24 mouse cellular contexts compared by ENCODE assay signal in the genomic region with DNA sequence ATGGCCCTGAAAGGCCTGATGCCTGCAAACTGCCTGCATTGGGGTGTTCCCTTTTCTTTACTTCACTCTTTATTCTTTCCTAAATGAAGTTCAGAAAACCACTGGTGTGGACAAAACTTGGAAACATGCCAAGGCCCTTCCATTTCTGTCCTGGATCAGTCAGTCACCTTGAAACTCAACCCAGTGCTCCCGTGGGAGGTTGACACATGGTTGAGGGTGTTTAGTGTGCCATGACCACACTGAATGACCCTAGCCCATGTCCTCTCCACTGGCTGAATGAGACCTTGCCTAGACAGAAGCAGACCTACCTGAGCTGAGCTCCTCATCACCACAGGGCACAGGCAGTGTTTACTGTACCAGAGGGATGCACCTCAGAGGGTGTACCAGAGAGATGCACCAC.
A peak's percentile ranks its signal among the peaks of the same experiment; 100 is the strongest.
DNase-seq lines count a peak whose midpoint lies in the region; ATAC-seq and TF ChIP-seq lines count a peak whose summit lies in the region.
"Had no signal": no experiment of that assay in that cellular context is flagged by ENCODE, and none has a peak within 500 bp of the region (broad histone marks: within the 10 kb centered on the region; RNA-seq: fewer than 3 reads in every experiment).

No protein-coding gene starts in this region.

- no peak for TF ChIP-seq EP300 in stomach, postnatal 0 days (optimal IDR thresholded peaks at IDR 0.05)

- H3K36me3 ChIP-seq in hindbrain, postnatal 0 days (ENCODE audit: insufficient read depth, low read length), result no peaks in the 10 kb centered on the region
- no peaks in the 10 kb centered on the region for H3K36me3 ChIP-seq in hindbrain, embryonic 11.5 days (ENCODE audit: control insufficient read depth, insufficient read depth, low read length)
- H3K36me3 ChIP-seq in stomach, embryonic 15.5 days, result no peaks in the 10 kb centered on the region
- H3K36me3 ChIP-seq in stomach, postnatal 0 days (ENCODE audit: control insufficient read depth, insufficient read depth, low read length), result no peaks in the 10 kb centered on the region
- H3K36me3 ChIP-seq: embryonic facial prominence, embryonic 10.5 days; hindbrain, embryonic 13.5 days; limb, embryonic 15.5 days; lung, embryonic 15.5 days had no signal

- H3K9me3 ChIP-seq in hindbrain, postnatal 0 days (ENCODE audit: low read length), result no peaks in the 10 kb centered on the region
- no peaks in the 10 kb centered on the region for H3K9me3 ChIP-seq in hindbrain, embryonic 11.5 days (ENCODE audit: control insufficient read depth, low read length)
- no peaks in the 10 kb centered on the region for H3K9me3 ChIP-seq in stomach, embryonic 15.5 days
- H3K9me3 ChIP-seq in stomach, postnatal 0 days (ENCODE audit: control insufficient read depth, low read length), result no peaks in the 10 kb centered on the region
- H3K9me3 ChIP-seq: embryonic facial prominence, embryonic 10.5 days; hindbrain, embryonic 13.5 days; limb, embryonic 15.5 days; lung, embryonic 15.5 days had no signal

- TF ChIP-seq CTCF in hindbrain, postnatal 0 days (IDR thresholded peaks at IDR 0.05; ENCODE audit: low read depth), result no peak
- TF ChIP-seq CTCF in stomach, postnatal 0 days (IDR thresholded peaks at IDR 0.05; ENCODE audit: low read depth), result no peak

- 24% methylated on average over 1 of the region's 1 CpGs for WGBS in hindbrain, postnatal 0 days
- WGBS in hindbrain, embryonic 11.5 days, result 54% methylated on average over 1 of the region's 1 CpGs
- 35% methylated on average over 1 of the region's 1 CpGs for WGBS in stomach, embryonic 15.5 days
- 27% methylated on average over 1 of the region's 1 CpGs for WGBS in stomach, postnatal 0 days

- H3K4me1 ChIP-seq in hindbrain, postnatal 0 days (ENCODE audit: insufficient read depth, low read length), result no peaks in the 10 kb centered on the region; the same call in 1 of the 2 replicates
- H3K4me1 ChIP-seq in hindbrain, embryonic 11.5 days (replicated peaks; ENCODE audit: control insufficient read depth, insufficient read depth, low read length), result no peaks in the 10 kb centered on the region
- H3K4me1 ChIP-seq in stomach, embryonic 15.5 days, result no peaks in the 10 kb centered on the region
- no peaks in the 10 kb centered on the region for H3K4me1 ChIP-seq in stomach, postnatal 0 days (replicated peaks; ENCODE audit: control insufficient read depth, insufficient read depth)
- H3K4me1 ChIP-seq: embryonic facial prominence, embryonic 10.5 days; limb, embryonic 15.5 days; lung, embryonic 15.5 days had no signal

- no peak overlapping the region for H3K4me3 ChIP-seq in hindbrain, postnatal 0 days (ENCODE audit: low read length)
- no peak overlapping the region for H3K4me3 ChIP-seq in hindbrain, embryonic 11.5 days (ENCODE audit: low read depth, low read length)
- H3K4me3 ChIP-seq in stomach, embryonic 15.5 days (replicated peaks), result no peak overlapping the region
- H3K4me3 ChIP-seq in stomach, postnatal 0 days (ENCODE audit: low read depth, low read length), result no peak overlapping the region
- H3K4me3 ChIP-seq: embryonic facial prominence, embryonic 10.5 days; heart, adult 2 months; hindbrain, embryonic 13.5 days; left cerebral cortex, adult 2 months; limb, embryonic 15.5 days; lung, embryonic 15.5 days had no signal

- no peak for ATAC-seq in hindbrain, postnatal 0 days
- ATAC-seq in hindbrain, embryonic 11.5 days (ENCODE audit: low FRiP score), result no peak
- peak; percentile 35; the same call in 1 of the 2 replicates for ATAC-seq in stomach, embryonic 15.5 days (ENCODE audit: insufficient read depth, low FRiP score, low read depth)
- no peak for ATAC-seq in stomach, postnatal 0 days (ENCODE audit: low FRiP score, low TSS enrichment)
- ATAC-seq: CD4-positive, CD25-positive, alpha-beta regulatory T cell, adult 4 months; forebrain, embryonic 16.5 days; inflammation-experienced regulatory T-cells, adult 6 months had no signal

- no peak overlapping the region for H3K4me2 ChIP-seq in hindbrain, postnatal 0 days (ENCODE audit: low read depth, low read length)
- no peak overlapping the region for H3K4me2 ChIP-seq in hindbrain, embryonic 11.5 days (replicated peaks; ENCODE audit: low read depth, low read length)
- no peak overlapping the region for H3K4me2 ChIP-seq in stomach, embryonic 15.5 days
- H3K4me2 ChIP-seq in stomach, postnatal 0 days (replicated peaks; ENCODE audit: low read depth), result no peak overlapping the region
- H3K4me2 ChIP-seq: hindbrain, embryonic 13.5 days; limb, embryonic 15.5 days; lung, embryonic 15.5 days had no signal

- no peak overlapping the region for H3K27ac ChIP-seq in hindbrain, postnatal 0 days
- no peak overlapping the region for H3K27ac ChIP-seq in hindbrain, embryonic 11.5 days (ENCODE audit: low read depth, low read length)
- H3K27ac ChIP-seq in stomach, embryonic 15.5 days, result no peak overlapping the region
- no peak overlapping the region for H3K27ac ChIP-seq in stomach, postnatal 0 days (replicated peaks)
- H3K27ac ChIP-seq: embryonic facial prominence, embryonic 10.5 days; heart, adult 2 months; hindbrain, embryonic 13.5 days; left cerebral cortex, adult 2 months; limb, embryonic 15.5 days; liver, embryonic 14.5 days; lung, embryonic 15.5 days had no signal

- no peaks in the 10 kb centered on the region for H3K27me3 ChIP-seq in hindbrain, postnatal 0 days (ENCODE audit: insufficient read depth, low read length)
- H3K27me3 ChIP-seq in hindbrain, embryonic 11.5 days (ENCODE audit: control insufficient read depth, insufficient read depth, low read length), result no peaks in the 10 kb centered on the region
- H3K27me3 ChIP-seq in stomach, embryonic 15.5 days (replicated peaks), result no peaks in the 10 kb centered on the region
- no peaks in the 10 kb centered on the region for H3K27me3 ChIP-seq in stomach, postnatal 0 days (ENCODE audit: control insufficient read depth, insufficient read depth, low read length)
- H3K27me3 ChIP-seq: hindbrain, embryonic 13.5 days; limb, embryonic 15.5 days; lung, embryonic 15.5 days had no signal

- no peak overlapping the region for H3K9ac ChIP-seq in hindbrain, postnatal 0 days (replicated peaks; ENCODE audit: low read length)
- no peak overlapping the region for H3K9ac ChIP-seq in hindbrain, embryonic 11.5 days (ENCODE audit: low read depth, low read length)
- no peak overlapping the region for H3K9ac ChIP-seq in stomach, embryonic 15.5 days
- no peak overlapping the region for H3K9ac ChIP-seq in stomach, postnatal 0 days (ENCODE audit: low read length)
- H3K9ac ChIP-seq: hindbrain, embryonic 13.5 days; limb, embryonic 15.5 days; liver, embryonic 14.5 days; lung, embryonic 15.5 days had no signal

- DNase-seq in adrenal gland, postnatal 10 days, result peak; percentile 23
- DNase-seq in adrenal gland, postnatal 4 days (ENCODE audit: low spot score in 2 of 2), result no peak
- DNase-seq in hindbrain, postnatal 0 days (ENCODE audit: low spot score), result peak; percentile 32
- no peak for DNase-seq in hindbrain, embryonic 11.5 days (ENCODE audit: low spot score)
- no peak for DNase-seq in stomach, postnatal 0 days (ENCODE audit: low spot score)
- peak; percentile 8 to 22 for DNase-seq in kidney, postnatal 4 days
- DNase-seq in right cerebral cortex, postnatal 25 days, result no peak
- DNase-seq: cerebellum, adult 11 months; cerebellum, adult 9-11 months; gastrocnemius, postnatal 10 days; heart, adult 2 months; heart, postnatal 14 days; layer of hippocampus, adult 9-11 months; lung, postnatal 4 days had no signal

Comparison
In these comparisons a context has a peak if more than half of its experiments do, and no peak if none do; other contexts are left out.
1. DNase-seq: peak in adrenal gland, postnatal 10 days (single experiment), hindbrain, postnatal 0 days (single experiment) and kidney, postnatal 4 days (2 of 2); none in adrenal gland, postnatal 4 days (0 of 2), hindbrain, embryonic 11.5 days (single experiment), stomach, postnatal 0 days (single experiment) and right cerebral cortex, postnatal 25 days (single experiment).